Mouse (Mus musculus) CH12.LX (cell line): ENCODE measurements around the gene Pxk. TPM values are rescaled to one million over a fixed set of nuclear protein-coding genes. Genes with fewer than 3 reads are reported as not detected.

ENCODE experiments used
- DNase-seq: peaks from one replicate; pipeline ENCODE4 v3.0.0-alpha.2; 2013; ENCODE audit errors: extremely low read depth
- H3K27ac ChIP-seq: 2 replicates; pipeline ENCODE4 v1.5.1; 2012; ENCODE audit warnings: low read depth, mild to moderate bottlenecking, control low read depth, moderate library complexity; ENCODE audit not compliant: insufficient read depth
- H3K27me3 ChIP-seq: replicated peaks from 2 replicates; pipeline ENCODE3; 2012; ENCODE audit warnings: inconsistent platforms
- H3K36me3 ChIP-seq, 2 experiments: replicated peaks in 1 of 2; 2 replicates each; pipeline versions ENCODE3 to v1.6.1; 2012; ENCODE audit warnings: inconsistent platforms in 1 of 2, low read length in 1 of 2, mild to moderate bottlenecking in 1 of 2, mixed read lengths in 1 of 2, moderate library complexity in 1 of 2; ENCODE audit not compliant: control insufficient read depth in 1 of 2, insufficient read depth in 1 of 2
- H3K4me1 ChIP-seq, 2 experiments: 2 replicates each; pipeline ENCODE4 v1.6.1; 2012; ENCODE audit warnings: inconsistent platforms in 1 of 2, moderate library complexity in 1 of 2; ENCODE audit not compliant: insufficient read depth in 2 of 2, control insufficient read depth in 1 of 2
- H3K4me2 ChIP-seq: 2 replicates; pipeline ENCODE4 v1.6.1; 2012; ENCODE audit warnings: low read depth, mild to moderate bottlenecking, control low read depth; ENCODE audit not compliant: poor library complexity, insufficient read depth, severe bottlenecking
- H3K4me3 ChIP-seq, 3 experiments: fragments of 150-350 bp in 1 of 3; sonication (generic) in 1 of 3; replicated peaks in 1 of 3; 2 replicates each; pipeline versions ENCODE3 to v1.5.1; 2011 to 2012; ENCODE audit warnings: low read depth in 2 of 3, low read length in 2 of 3, mild to moderate bottlenecking in 2 of 3, moderate library complexity in 2 of 3, control low read depth in 1 of 3, improper control_type of control experiment in 1 of 3, inconsistent platforms in 1 of 3, mixed read lengths in 1 of 3; ENCODE audit not compliant: poor library complexity in 1 of 3
- H3K79me2 ChIP-seq: replicated peaks from 2 replicates; pipeline ENCODE4 v1.6.1; 2012; ENCODE audit warnings: mild to moderate bottlenecking, moderate library complexity; ENCODE audit not compliant: control insufficient read depth, poor library complexity, insufficient read depth, severe bottlenecking; ENCODE audit errors: extremely low read depth
- H3K9ac ChIP-seq: 2 replicates; pipeline ENCODE4 v1.6.1; 2012; ENCODE audit warnings: low read depth, mild to moderate bottlenecking, control low read depth, moderate library complexity; ENCODE audit not compliant: insufficient read depth
- H3K9me3 ChIP-seq: replicated peaks from 2 replicates; pipeline ENCODE3; 2012; ENCODE audit warnings: low read length, inconsistent platforms, mixed read lengths
- BHLHE40 ChIP-seq: IDR thresholded peaks from 2 replicates; pipeline ENCODE4 v1.6.1; 2011; ENCODE audit warnings: mild to moderate bottlenecking, low read depth, low read length, improper control_type of control experiment
- CHD1 ChIP-seq: IDR thresholded peaks from 2 replicates; pipeline ENCODE4 v1.6.1; 2012; ENCODE audit warnings: low read depth, low read length, improper control_type of control experiment, inconsistent platforms
- CHD2 ChIP-seq: IDR thresholded peaks from 2 replicates; pipeline ENCODE4 v1.6.1; 2011; ENCODE audit warnings: low read length, improper control_type of control experiment
- ELF1 ChIP-seq: IDR thresholded peaks from 2 replicates; pipeline ENCODE4 v1.6.1; 2014; ENCODE audit warnings: low read depth, mild to moderate bottlenecking, inconsistent platforms, low read length, improper control_type of control experiment
- EP300 ChIP-seq: IDR thresholded peaks from 2 replicates; pipeline ENCODE4 v1.6.1; 2011; ENCODE audit warnings: low read length, improper control_type of control experiment
- ETS1 ChIP-seq: conservative IDR thresholded peaks from 2 replicates; pipeline ENCODE4 v1.6.1; 2012; ENCODE audit warnings: low read depth, mild to moderate bottlenecking, inconsistent platforms, low read length, improper control_type of control experiment, moderate library complexity
- GABPA ChIP-seq: IDR thresholded peaks from 2 replicates; pipeline ENCODE4 v1.6.1; 2012; ENCODE audit warnings: low read depth, low read length, improper control_type of control experiment, inconsistent platforms; ENCODE audit not compliant: insufficient replicate concordance
- IRF4 ChIP-seq: IDR thresholded peaks from 2 replicates; pipeline ENCODE4 v1.6.1; 2014; ENCODE audit warnings: low read depth, mild to moderate bottlenecking, inconsistent platforms, low read length, improper control_type of control experiment
- JUN ChIP-seq: IDR thresholded peaks from 2 replicates; pipeline ENCODE4 v1.6.1; 2011; ENCODE audit warnings: low read depth, mild to moderate bottlenecking, low read length, improper control_type of control experiment, moderate library complexity; ENCODE audit not compliant: insufficient read depth
- JUND ChIP-seq: conservative IDR thresholded peaks from 2 replicates; pipeline ENCODE4 v1.6.1; 2011; ENCODE audit warnings: low read depth, low read length, improper control_type of control experiment
- MAX ChIP-seq: IDR thresholded peaks from 2 replicates; pipeline ENCODE4 v1.6.1; 2011; ENCODE audit warnings: low read length, improper control_type of control experiment
- MAZ ChIP-seq: IDR thresholded peaks from 2 replicates; pipeline ENCODE4 v1.6.1; 2012; ENCODE audit warnings: low read depth, mild to moderate bottlenecking, inconsistent platforms, low read length, improper control_type of control experiment, moderate library complexity
- MEF2A ChIP-seq: IDR thresholded peaks from 2 replicates; pipeline ENCODE4 v1.6.1; 2014; ENCODE audit warnings: low read depth, mild to moderate bottlenecking, inconsistent platforms, low read length, improper control_type of control experiment, borderline replicate concordance
- MXI1 ChIP-seq: IDR thresholded peaks from 2 replicates; pipeline ENCODE4 v1.6.1; 2011; ENCODE audit warnings: mild to moderate bottlenecking, low read depth, low read length, improper control_type of control experiment
- NELFE ChIP-seq: IDR thresholded peaks from 2 replicates; pipeline ENCODE4 v1.6.1; 2011; ENCODE audit warnings: low read depth, low read length, improper control_type of control experiment
- POLR2A ChIP-seq: IDR thresholded peaks from 2 replicates; pipeline ENCODE4 v1.6.1; 2011; ENCODE audit warnings: low read depth, mild to moderate bottlenecking, improper control_type of control experiment, low read length
- POLR2AphosphoS2 ChIP-seq: IDR thresholded peaks from 2 replicates; pipeline ENCODE4 v1.6.1; 2011; ENCODE audit warnings: low read depth, low read length, improper control_type of control experiment
- RCOR1 ChIP-seq: conservative IDR thresholded peaks from 2 replicates; pipeline ENCODE4 v1.6.1; 2012; ENCODE audit warnings: low read depth, mild to moderate bottlenecking, inconsistent platforms, low read length, improper control_type of control experiment
- SIN3A ChIP-seq: IDR thresholded peaks from 2 replicates; pipeline ENCODE4 v1.6.1; 2012; ENCODE audit warnings: low read length, improper control_type of control experiment, inconsistent platforms
- TCF12 ChIP-seq: IDR thresholded peaks from 2 replicates; pipeline ENCODE4 v1.6.1; 2014; ENCODE audit warnings: low read depth, mild to moderate bottlenecking, inconsistent platforms, low read length, improper control_type of control experiment
- ZMIZ1 ChIP-seq: IDR thresholded peaks from 2 replicates; pipeline ENCODE4 v1.6.1; 2012; ENCODE audit warnings: low read depth, mild to moderate bottlenecking, inconsistent platforms, low read length, improper control_type of control experiment
- dilution Hi-C: fragments of 300-500 bp; cut with MboI; formaldehyde crosslinking; loops from 2 replicates; pipeline ENCODE4 v1.14.3; 2020; ENCODE audit warnings: low sequenced_read_pairs; ENCODE audit not compliant: extremely low pct_unique_long_range_greater_than_20kb, extremely low pct_ligation_motif_present
- in situ Hi-C: fragments of 300-500 bp; cut with MboI; formaldehyde crosslinking; loops from 3 replicates; pipeline ENCODE4 v1.14.3; 2019; ENCODE audit warnings: low sequenced_read_pairs, low pct_ligation_motif_present, low pct_unique_long_range_greater_than_20kb, mixed read lengths
- polyA plus RNA-seq: library from polyadenylated mRNA; unstranded; fragments of >175 nt; gene quantifications from 2 replicates; pipeline ENCODE4 v1.2.1, GENCODE M21; 2012; ENCODE audit warnings: low read depth; ENCODE audit not compliant: insufficient read length
- total RNA-seq, 2 experiments: library from RNA; depleted of rRNA; stranded (reverse); fragments of 300-350 nt in 1 of 2; fragments of >200 nt in 1 of 2; gene quantifications; 2 replicates each; pipeline ENCODE4 v1.2.3; 2012 to 2014

Gene Pxk
- total and polyA plus RNA-seq, 3 experiments = 11.7 to 55.7 (median 28.9) TPM

DNA sequence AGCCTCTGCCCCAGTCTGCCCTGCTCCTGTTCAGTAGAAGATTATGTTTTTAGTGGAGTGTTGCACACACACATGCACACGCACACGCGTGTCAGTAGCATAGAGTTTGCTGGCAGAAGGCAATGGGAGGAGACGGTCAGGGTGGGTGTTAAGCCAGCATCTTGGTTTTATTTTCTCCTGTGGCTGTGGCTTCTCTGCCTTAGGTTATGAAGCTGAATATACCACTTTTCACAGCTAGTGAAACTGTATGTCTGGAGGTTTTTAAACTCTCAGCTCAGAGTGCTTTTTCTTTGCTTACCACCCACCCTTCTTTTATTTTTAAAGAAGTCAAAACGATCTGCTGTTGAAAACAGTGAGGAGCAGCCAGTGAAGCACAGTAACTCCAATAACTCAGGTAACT is 53.7 kb downstream of the Pxk start:
- Histone ChIP-seq H3K9me3 (no peaks in the 10 kb centered on the region), H3K4me2 (no peak overlapping the region), H3K4me1 (peaks cover 12 to 43% of the 10 kb centered on the region in 2 experiments), H3K79me2 (no peaks in the 10 kb centered on the region)
- no peak for DNase-seq
- TF ChIP-seq ETS1 = no peak
- no peak for TF ChIP-seq JUN
- no peak for TF ChIP-seq MEF2A
- TF ChIP-seq RCOR1 = no peak
- TF ChIP-seq MXI1 = no peak
- no peak for TF ChIP-seq JUND
- TF ChIP-seq NELFE = no peak
- TF ChIP-seq POLR2A = no peak
- TF ChIP-seq, all 38 proteins: peak for 0
- Histone ChIP-seq H3K27ac (no peak overlapping the region), H3K27me3 (no peaks in the 10 kb centered on the region), H3K36me3 (peaks cover 38 to 83% of the 10 kb centered on the region in 2 experiments), H3K9ac (no peak overlapping the region), H3K4me3 (no peak overlapping the region)
- in situ Hi-C loops = loop anchor here (5.0 kb wide), 1 partner anchor 54 kb away; the partner anchor contains the start of gene Pxk
- dilution Hi-C loops = no loop called here

DNA sequence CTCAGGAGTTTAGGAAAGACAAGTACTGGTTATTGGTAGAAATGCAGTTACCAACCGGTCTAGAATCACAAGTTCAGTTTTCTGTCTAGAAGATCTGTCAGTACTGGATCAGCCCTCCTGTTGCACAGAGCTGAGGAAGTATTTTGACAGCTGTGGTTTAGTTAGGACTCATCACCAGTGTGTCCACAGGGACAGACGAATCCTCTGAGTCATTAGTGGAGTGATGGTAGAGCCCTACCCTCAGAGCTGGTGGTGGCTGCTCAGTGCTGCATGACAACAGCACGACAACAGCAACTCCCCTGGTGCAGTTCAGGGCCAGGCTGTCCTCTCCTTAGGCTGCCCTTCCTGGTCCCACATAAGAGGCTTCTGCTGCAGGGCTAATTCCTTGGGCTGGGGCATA is 56.1 kb downstream of the Pxk start:
- in situ Hi-C loops (loop anchor here (5.0 kb wide), 1 partner anchor 57 kb away; the partner anchor contains the start of gene Pxk), dilution Hi-C loops (no loop called here)
- no peak overlapping the region for H3K4me3 ChIP-seq
- H3K9ac ChIP-seq = no peak overlapping the region
- no peak overlapping the region; the same call in 1 of the 2 replicates for H3K4me2 ChIP-seq
- DNase-seq = peak; percentile 89
- no peaks in the 10 kb centered on the region for H3K79me2 ChIP-seq
- no peaks in the 10 kb centered on the region for H3K9me3 ChIP-seq
- peaks cover 31 to 84% of the 10 kb centered on the region in 2 experiments for H3K36me3 ChIP-seq
- H3K4me1 ChIP-seq = peaks cover 12 to 39% of the 10 kb centered on the region in 2 experiments
- no peaks in the 10 kb centered on the region for H3K27me3 ChIP-seq
- 0 out of 2 replicates have a peak overlapping the region, but pooled peaks have one; percentile 3 for H3K27ac ChIP-seq
- peak; percentile 87 for TF ChIP-seq IRF4
- TF ChIP-seq EP300 = peak; percentile 80
- peak; percentile 69 for TF ChIP-seq BHLHE40
- TF ChIP-seq ETS1 = peak; percentile 89
- peak; percentile 59; the same call in 1 of the 2 replicates for TF ChIP-seq JUND
- no peak for TF ChIP-seq GABPA
- TF ChIP-seq MXI1 = peak; percentile 68; the same call in 1 of the 2 replicates
- 0 out of 2 replicates have a peak, but pooled peaks have one; percentile 24 for TF ChIP-seq TCF12
- TF ChIP-seq RCOR1 = no peak
- TF ChIP-seq MAX = peak; percentile 69; the same call in 1 of the 2 replicates
- 0 out of 2 replicates have a peak, but pooled peaks have one; percentile 19 for TF ChIP-seq ELF1
- no peak for TF ChIP-seq POLR2AphosphoS2
- peak; percentile 86 for TF ChIP-seq SIN3A
- TF ChIP-seq CHD1 = no peak
- TF ChIP-seq ZMIZ1 = peak; percentile 36; the same call in 1 of the 2 replicates
- no peak for TF ChIP-seq CHD2
- TF ChIP-seq MAZ = 0 out of 2 replicates have a peak, but pooled peaks have one; percentile 44
- TF ChIP-seq, all 38 proteins: peak for 12
